Mouse (Mus musculus): ENCODE data around the gene Kdm6a.

Gene Kdm6a

DNA sequence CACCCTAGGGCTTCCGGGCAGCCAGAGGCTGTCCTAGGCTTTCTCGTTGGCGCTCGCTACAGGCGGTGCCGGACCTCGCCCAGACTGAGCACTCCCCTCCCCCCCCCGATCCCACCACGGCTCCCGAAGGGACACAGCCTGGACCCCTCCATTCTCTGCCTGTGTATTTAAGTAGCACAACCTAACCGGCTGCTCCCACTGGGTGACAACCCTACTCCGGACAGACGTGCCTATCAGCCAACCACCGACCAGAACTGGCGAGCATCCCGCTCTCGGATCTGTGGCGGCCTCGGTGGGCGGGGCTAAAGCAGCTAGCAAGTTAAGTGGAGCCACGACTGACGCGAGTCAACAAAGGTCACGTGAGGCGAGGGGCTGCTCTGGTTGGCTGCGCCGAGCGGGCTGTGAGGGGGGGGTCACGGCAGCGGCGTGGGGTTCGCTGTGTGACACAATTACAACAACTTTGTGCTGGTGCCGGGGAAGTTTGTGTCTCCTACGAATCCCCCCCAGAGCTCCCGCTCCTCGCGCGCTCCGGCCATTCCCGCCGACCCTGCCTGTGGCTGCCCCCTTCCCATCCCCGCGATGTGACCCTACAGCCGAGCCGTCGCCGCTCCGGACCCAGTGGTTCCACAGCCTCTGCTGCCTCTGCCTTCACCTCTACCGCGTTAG lies at the start of gene Kdm6a:
Kdm6a (plus strand) TSS at position 384 of the 666 bp plus-strand sequence.
- peak; percentile 99 for DNase-seq

DNA sequence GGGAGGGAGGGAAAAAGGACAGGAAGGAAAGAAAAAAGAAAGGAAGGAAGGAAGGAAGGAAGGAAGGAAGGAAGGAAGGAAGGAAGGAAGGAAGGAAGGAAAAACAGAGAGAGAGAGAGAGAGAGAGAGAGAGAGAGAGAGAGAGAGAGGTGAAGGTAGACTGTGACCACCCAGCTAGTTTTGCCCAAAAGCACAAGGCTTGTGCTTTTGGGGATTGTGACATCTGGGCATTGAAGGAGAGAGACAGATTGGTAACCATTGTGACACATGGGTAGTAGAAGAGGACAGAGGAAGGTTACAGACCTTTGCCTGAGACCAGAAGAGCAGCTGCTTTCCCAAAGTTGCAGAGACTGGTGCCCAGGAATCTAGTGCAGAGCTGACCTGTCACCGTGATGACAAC lies 16.8 kb upstream of the Kdm6a start, which contains the start of gene Dusp21:
Dusp21 (plus strand) TSS at position 301 of the 400 bp plus-strand sequence.
- DNase-seq, result no peak

DNA sequence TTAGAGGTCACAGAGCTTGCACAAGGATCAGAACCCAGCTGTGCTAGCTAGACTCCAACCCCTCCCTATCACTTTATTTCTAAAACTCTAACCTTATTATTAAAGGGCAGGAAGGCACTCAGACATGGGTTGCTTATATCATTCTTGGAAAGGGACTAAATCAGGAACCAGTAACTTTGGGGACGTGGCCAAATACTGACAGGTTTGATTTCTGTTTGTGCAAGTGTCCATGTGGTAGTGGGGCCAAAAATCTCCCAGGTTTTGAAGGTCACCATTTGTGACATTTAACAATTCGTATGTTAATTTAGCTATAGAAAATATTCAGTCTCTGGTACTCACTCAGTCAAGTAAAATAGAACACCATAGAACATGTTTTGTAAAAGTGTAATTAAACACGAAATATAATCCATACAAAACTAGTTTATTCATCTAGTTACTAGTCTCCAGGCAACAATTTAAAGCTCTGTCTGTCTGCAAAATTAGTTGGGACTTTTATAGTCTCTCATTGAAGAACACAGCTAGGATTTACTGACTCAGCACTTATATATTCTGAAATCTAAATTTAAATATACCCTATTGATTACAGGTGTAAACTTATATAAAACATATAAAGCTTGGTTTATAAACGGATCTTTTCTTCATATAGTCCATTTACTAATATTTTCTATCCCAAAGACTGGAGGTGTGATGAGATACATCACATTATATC lies 1.5 kb upstream of the Kdm6a start:
- no peak for DNase-seq

DNA sequence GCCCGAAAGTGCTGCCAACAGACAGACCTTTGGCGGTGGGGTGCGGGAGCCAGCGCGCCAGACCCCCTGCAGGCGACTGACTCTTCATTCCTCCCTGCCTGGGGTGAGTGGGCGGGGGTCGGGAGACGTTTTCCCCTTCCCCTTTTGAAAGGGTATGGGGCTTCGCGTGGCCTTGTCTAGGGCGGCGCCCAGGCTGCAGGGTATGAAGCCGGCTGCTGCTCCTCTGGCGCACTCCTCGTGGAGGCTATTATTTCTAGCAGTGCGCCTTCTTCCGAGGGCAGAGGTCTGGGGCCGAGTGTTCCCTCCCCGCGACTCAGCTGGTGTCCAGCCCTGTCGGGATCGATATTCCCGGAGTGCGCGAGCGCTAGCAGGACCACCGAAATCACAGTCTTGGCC lies 581 bp upstream of the Kdm6a start:
- DNase-seq, result no peak

DNA sequence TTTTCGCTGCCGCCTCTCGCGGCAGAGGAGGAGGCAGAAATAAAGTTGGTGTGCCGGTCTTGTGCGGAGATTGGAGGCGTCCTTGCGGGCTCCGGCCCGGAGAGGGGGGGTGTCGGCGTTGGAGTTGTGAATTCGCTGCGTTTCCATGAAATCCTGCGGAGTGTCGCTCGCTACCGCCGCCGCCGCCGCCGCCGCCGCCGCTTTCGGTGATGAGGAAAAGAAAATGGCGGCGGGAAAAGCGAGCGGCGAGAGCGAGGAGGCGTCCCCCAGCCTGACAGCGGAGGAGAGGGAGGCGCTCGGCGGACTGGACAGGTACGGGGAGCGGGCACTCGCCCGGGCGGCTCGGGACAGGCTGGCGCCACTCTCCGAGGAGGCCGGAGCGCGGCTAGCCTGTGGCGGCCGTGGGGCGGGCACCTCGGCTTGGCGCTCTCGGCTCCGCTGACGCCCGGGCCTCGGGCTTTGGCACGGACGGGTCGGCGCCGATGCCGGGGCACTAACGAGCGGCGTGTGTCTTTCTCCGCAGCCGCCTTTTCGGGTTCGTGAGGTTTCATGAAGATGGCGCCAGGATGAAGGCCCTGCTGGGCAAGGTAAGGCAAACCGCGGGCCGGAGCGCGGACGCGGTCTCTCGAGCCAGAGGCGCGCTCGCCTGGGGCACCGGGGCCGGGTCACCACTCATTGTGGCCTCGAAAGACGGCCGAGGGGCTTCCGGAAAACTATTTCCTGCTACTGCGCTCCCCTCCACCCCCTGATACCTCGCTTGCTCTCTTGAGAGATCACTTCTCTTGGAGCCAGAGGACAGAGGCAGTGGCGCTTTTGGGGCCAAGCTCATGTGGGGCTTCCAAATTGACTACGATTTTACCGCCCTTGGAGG lies 721 bp downstream of the Kdm6a start:
- peak; percentile 69 for DNase-seq

DNA sequence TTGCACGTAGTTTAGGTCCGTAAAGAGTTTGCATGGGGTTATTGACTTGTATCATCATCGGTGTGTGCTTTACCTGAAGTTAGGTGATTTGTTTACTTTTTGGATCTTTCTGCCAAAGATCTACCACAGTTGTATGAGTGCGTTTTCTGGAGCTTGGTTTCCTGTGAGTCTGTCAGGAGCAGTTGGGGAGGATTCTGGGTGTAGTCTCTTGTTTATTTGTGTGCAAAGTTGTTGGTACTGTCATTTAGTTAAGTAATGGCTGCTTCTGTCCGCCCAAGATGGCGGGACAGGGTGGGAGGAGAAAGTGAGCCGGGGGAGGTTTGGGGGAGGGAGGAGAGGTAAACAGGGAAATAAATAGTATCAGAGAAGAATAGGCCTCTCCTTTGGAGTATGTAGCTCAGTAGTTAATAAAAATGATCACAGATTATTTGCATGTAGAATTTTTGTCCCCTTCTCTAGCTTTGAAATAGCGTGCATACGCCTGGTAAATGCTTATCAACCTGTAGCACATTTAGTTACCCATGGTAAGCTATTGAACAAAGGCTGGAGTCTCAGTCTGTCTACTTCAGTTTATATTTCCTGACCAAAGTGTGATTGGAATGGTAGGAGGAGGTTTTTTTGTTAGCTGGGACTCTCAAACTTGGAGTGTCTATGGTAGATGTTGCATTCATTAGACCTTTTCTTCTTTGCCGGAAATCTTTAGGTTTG lies 1.7 kb downstream of the Kdm6a start:
- no peak for DNase-seq

DNA sequence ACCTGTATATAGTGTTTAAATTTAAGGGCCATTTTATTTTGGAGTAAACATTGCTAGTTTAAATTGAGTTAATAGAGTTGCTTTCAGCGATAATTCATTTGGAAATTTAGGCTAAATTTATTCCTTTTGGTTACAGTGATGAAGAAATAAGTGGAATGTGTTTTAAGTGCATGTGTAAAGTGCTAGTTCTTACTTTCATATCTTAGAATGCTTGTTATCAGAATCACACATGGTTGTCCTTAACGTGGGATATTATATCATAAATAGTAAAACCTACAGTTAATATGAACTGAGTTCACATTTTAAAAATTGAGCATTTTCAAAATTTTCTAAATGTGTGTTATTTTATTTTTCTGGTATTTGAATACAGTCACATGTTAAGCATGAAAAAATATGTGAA lies 2.7 kb downstream of the Kdm6a start:
- DNase-seq, result no peak

DNA sequence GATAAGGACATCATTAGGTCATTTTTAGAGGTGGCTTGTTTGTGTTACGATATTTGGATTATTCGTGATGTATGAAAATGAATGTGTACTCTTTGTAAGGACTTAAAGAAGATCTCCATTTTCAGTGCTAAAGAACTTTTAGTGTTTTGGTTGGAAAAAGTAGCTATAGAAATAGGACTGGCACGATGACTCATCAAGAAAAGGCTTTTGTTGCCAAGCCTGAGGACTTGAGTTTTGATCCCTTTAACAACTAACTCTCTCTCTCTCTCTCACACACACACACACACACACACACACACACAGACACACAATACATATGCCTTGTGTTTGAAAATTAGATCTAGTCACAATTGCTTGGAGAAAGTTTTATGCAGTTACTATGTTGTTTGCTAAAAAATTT lies 4.6 kb downstream of the Kdm6a start:
- DNase-seq, result no peak

DNA sequence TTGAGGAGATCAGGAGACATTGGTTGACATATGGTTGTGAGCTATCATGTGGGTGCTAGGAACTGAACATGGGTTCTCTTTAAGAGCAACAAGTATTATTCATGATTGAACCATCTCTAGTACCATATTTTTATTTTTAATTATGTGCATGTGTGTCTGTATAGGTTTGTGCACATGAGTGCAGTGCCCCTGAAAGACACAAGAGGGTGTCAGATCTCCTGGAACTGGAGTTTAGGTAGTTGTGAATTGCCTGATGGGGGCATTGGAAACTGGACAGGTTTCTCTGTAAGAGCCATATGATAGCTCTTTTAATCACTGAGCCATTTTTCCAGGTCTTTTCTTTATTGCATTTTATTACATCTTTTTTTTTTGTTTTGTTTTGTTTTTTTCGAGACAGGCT lies 6.6 kb downstream of the Kdm6a start:
- no peak for DNase-seq

DNA sequence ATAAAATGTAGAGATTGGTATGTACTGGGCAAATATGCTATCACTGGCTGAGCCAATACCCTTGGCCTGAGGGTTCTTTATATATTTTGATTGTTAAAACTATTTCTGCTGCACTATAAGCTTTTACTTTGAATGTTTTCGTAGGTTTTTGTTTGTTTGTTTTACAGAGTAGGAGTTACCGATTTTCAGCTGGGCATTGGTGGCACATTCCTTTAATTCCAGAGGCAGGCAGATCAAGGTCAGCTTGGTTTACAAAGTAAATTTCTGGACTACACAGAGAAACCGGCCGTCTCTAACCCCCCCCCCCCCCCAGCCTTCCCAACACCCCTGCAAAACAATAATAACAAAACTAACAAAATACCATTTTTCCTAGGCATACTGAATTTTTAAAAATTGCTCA lies 12.5 kb downstream of the Kdm6a start:
- no peak for DNase-seq

DNA sequence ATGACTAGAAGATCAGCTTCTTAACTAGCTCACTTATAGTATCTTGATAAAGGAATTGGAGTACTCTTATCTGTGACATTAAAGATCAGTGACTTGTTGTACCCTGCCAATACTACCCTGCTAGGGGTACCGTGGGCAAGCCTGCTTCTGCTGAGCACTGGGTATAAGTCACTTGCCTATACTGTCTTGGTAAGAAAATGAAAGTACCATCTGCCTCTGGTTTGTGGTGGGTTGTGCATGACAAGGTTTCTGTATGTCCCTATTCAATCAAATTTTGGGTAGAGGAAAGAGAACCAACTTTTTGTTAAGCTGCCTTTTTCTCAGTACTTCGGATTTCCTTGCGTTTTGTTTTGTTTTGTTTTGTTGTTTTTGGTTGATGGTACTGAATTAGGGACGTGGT lies 15.4 kb downstream of the Kdm6a start:
- no peak for DNase-seq

DNA sequence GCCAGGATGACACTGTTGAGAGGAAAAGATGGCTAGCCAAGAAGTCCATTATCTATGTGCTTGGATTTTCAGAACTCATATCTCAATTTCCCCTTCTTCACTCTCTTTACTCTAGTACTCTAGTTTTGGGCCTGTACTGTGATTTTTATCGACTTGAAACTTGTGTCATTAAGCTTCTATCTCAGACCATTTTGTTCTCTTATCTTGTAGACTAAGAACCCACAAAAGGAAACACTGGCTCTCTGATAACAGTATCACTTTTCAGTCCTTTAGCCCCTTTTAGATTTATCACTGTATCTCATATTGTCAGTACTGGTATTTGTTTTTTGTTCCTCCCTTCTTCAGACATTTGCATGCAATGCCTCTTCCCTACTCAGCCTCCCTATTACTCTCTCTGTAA lies 17.1 kb downstream of the Kdm6a start:
- no peak for DNase-seq

DNA sequence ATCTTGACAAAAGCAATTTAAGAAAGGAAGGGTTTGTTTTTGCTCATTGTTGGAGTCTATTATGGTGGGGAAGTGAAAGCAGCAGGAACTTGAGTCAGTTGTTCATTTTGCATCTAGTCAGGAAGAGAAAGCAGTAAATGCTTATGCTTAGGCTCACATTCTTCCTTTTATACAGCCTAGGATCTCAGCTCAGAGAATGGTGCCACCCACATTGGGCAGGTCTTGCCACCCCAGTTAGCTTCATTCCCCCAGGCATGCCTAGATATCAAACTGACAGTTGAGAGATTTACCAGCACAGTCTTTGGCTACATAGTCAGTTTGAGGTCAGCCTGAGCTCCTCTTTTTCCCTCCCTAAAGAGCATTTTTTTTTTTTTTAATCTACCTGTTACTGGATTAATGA lies 24.8 kb downstream of the Kdm6a start:
- no peak for DNase-seq

DNA sequence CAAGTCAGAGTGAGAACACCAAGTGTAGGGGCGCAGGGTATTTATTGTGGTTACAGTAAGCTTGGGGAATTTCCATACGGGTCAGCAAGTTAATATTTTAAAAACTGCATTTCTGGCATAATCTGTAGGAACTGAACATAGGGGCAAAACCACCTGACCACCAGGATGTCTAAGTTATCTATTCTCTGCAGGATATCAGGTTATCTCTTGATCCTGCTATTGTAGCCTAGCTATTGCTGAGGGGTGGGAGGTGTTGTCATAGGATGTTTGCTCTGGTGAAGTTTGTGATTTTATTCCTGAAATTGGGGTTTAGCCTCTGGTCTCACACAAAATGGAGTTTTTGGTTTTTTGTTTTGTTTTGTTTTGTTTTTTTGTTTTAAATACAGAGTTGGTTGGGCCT lies 25.9 kb downstream of the Kdm6a start:
- DNase-seq, result no peak

DNA sequence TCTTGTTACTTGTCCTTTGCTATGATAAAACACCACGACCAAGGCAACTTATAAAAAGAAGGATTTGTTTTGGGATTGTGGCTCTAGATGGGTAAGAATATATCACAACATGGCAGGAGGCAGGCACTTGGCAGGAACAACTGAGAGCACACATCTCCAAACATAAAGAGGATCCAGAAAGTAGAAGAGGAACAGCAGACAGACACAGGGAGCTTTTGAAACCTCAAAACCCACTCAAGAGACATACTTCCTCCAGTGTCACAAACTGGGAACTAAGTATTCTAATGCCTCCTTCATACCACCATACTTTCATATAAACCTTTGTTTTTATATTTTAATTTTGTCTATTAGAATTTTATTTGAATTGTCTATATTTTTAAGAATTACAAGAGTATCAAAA lies 77.2 kb downstream of the Kdm6a start:
- no peak for DNase-seq

DNA sequence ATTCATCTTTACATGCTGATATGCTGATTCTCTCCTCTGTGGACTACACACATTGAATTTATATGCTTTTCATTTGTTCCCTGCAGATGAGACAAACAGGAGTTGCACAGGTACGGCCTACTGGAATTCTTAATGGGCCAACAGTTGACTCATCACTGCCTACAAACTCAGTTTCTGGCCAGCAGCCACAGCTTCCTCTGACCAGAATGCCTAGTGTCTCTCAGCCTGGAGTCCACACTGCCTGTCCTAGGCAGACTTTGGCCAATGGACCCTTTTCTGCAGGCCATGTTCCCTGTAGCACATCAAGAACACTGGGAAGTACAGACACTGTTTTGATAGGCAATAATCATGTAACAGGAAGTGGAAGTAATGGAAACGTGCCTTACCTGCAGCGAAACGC lies 88.2 kb downstream of the Kdm6a start:
- DNase-seq, result peak; percentile 8

DNA sequence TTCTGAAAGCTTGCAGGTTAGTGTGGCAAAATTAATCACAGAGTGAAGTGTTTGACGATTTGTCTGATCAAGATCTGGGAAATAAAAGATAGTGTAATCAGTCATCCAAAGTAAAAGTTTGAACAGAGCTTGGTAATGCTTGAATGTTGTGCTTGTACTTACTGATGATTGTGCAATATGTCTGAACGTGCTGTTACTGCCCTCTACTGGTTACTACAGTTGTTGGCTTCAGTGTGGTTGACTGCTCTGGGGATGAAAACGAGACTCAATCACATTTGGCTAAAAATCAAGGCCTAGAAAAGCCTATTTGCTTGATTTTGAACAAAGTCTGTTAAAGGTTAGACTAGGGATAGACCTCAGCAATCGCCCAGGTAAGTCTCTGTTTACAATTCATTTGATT lies 92.4 kb downstream of the Kdm6a start:
- DNase-seq, result peak; percentile 60

DNA sequence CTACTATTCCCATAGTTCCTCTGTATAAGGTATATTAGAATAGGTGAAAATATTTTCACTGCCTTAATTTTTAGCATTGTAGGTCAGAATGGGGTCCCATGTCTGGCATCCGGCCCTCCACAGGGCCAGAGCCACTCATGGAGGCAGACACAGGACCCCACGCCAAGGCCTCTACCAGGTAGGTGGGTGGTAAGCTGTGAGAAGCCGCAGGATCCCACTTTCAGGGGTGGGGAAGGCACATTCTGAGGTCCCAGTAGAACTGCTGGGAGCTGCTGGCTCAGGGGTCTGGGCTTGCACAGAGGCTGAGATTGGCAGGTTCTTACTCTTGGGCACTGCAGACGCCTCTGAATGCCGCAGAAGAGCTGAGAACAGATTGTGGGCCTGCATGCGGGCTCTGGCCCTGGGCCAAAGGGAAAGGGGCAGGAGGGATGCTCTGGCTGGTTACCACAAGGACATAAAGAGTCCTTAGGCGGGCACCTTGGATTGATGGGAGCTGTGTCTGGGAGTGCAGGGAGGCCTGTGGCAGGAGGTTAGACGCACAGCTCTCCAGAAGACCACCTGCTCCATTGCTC lies 95.9 kb downstream of the Kdm6a start:
- DNase-seq, result peak; percentile 86

DNA sequence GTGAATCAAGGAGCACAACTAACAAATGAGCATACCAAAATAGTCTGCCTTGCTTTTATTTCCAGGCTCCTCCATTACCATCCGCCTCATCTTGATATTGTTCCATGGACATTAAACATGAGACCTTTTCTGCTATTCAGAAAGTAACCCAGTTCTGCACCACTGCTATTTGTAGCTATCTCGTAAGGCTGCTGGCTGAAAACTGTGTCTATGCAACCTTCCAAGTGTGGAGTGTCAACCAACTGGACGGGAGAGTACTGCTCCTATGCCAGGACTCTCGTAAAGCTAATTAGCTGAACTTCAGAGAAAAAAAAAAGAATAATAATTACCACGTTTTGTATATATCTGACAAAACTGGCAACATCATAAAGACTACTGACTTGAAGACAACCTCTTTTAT lies 116.2 kb downstream of the Kdm6a start:
- DNase-seq, result no peak

DNA sequence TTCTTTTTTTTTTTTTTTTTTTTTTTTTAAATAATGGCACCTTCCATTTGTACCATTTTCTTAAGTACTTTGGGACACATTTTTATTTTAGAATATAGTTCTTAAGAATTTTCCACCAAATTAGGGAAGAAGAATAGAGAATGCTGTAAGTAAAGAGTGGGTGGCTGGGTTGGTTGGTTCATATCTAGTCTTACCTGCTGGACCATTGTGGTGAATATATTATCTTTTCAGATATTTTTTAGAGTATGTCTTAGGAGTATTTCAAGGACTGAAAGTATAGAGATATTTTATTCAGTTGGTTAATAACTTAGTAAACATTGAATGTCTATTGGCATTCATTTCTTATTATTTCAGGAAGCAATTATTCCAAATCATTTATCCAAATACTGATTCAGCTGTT lies 117.8 kb downstream of the Kdm6a start:
- DNase-seq, result no peak
